Mouse (Mus musculus) heart, postnatal 14 days (tissue): ENCODE results near the gene Eif4a2. TPM values are rescaled to one million over a fixed set of nuclear protein-coding genes. Genes with fewer than 3 reads are reported as not detected.

Source experiments
- DNase-seq, 2 experiments: peaks; one replicate each; pipeline ENCODE4 v3.0.0; 2021 to 2022
- intact Hi-C: fragments of 180-260 bp; cut with DNase I; formaldehyde crosslinking; loops from one replicate; pipeline ENCODE4 v1.15.1; 2025
- total RNA-seq, 2 experiments: library from RNA; stranded (reverse); gene quantifications; 2 replicates each; pipeline ENCODE4 v1.2.3; 2021

Eif4a2 gene
- total RNA-seq, 2 experiments from 2014 or later, result 264 to 305 TPM

DNA sequence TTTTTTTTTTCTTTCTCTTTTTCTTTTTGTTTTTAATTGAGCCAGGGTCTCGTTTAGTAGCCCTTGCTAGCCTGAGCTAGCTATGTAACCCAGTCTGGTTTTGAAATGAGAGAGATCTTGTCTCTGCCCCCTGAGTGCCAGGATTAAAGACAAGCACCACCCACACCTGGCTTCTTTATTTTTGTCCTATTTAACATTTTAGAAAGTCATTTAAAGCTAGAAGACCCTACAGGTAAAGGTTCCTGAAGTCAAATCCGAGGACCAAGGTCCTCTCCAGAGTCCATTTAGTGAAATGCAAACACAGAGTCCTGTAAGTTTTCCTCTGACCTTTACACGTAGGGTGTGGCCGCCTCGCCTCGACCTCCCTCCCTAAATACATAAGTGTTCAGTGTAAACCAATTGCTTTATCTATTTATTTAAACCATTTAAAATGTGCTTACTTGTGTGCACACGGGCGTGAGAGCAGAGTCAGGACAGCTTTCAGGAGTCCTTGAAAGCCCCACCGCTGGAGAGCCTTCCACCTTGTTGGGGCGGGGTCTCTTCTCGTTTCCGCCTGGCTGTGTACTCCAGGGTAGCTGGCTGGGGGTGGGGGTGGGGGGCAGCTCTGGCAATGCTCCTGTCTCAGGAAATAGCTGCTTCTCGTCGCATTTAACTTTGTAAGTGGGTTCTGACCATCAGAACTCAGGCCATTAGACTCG is 4.8 kb upstream of the Eif4a2 start:
- intact Hi-C loops, result no loop called here
- DNase-seq, result no peak

DNA sequence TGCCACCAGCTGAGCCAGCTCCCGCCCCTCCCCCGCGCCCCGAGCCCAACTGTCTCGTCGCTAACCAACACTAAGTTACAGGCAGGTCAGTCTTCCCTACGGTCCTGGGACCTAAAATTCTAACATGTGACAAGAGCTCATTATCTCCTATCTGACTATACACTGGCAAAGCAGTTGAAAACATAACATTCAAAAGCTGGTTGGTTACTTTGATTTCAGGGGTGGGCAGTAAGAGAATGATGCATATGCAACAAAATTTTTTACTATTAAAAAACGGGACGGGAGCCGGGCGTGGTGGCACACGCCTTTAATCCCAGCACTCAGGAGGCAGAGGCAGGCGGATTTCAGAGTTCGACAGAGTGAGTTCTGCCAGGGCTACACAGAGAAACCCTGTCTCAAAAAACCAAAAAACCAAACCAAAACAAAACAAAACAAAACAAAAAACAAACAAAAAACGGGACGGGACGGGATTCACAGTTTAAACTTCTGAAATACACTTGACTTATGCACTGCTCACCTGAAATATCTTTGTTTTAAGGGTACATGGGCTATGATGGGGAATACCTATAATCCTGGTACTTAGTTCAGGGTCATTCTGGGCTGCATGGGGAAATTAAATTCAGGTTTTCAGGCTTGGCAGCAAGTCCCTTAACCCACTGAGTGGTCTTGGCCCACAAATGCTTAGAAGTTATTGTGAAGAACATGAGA is 4.1 kb upstream of the Eif4a2 start:
- peak; percentile 15 to 42 for DNase-seq
- intact Hi-C loops, result no loop called here

DNA sequence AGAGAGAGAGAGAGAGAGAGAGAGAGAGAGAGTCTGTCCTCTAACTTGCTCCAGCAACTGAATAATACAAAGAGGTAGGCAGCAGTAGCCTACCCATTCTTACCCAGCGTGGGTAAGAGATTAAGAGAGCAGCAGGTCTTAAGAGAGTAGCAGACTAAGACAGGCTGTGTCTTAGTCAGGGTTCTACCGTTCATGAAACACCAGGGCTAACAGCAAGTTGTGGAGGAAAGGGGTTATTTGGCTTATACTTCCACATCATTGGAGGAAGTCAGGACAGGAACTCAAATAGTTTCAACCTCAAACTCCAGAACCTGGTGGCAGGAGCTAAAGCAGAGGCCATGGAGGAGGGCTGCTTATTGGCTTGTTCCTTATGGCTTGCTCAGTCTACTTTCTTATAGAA is 3.4 kb upstream of the Eif4a2 start:
- DNase-seq, result no peak
- intact Hi-C loops, result no loop called here

DNA sequence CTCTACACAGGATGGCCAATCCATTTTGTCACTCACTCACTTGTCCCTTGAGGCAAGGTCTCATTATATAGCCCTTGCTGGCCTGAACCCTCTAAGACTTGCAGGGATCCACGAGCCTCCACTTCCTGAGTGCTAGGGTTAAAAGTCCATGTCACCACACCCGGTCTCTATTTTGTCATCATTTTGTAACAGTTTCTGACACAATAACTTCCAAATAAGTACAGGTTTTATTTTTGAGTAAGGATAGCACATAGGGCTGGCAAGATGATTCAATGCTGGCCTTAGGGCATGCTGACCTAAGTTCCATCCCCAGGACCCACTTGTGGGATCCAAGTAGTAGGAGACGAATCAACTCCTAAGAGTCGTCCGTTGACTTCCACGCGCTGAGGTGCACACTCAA is 1.1 kb upstream of the Eif4a2 start:
- DNase-seq, result no peak
- intact Hi-C loops, result loop anchor here (5.0 kb wide), 1 partner anchor 249 kb away; the partner anchor contains the start of genes Dnajb11 and Tbccd1

DNA sequence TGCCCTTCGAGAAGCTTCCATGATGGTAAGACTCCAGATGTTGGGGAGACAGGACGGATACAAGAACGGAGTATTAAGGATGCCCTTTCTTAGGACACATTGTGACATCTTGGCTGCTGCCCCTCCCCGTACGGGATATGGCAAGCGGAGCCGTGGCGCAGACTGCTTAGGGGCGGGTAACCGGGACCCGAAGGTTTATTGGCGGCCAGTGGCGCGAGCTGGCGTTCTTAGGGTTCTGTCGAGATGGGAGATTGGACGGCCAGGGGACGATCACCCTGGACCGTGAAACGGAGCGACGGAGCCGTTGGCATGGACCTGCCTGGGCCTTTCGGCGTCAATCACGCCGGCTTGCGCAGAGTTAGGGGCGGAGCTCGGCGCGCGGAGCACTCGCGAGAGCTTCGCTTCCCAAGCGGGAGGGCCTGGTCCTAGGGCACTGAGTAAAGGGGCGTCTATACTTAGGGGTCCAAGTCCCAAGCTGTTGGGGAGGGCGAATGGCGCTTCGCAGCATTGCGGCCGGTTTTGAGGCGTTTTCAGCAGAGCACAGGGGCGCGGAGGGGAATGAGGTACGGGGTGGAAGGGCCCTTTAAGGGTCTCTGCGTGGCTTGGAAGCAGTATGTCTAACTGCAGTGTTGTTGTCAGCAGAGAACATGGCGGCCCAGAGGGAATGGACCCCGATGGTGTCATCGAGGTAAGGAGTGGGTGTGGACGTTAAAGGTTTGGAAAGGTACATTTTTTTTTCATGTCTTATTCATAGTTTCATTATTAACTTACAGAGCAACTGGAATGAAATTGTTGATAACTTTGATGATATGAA is 909 bp downstream of the Eif4a2 start:
- intact Hi-C loops, result loop anchor here (2.0 to 5.0 kb wide), 2 partner anchors 19 to 251 kb away; partner anchors contain the start of genes Dnajb11, Rfc4 and Tbccd1
- peak; percentile 85 to 89 for DNase-seq

DNA sequence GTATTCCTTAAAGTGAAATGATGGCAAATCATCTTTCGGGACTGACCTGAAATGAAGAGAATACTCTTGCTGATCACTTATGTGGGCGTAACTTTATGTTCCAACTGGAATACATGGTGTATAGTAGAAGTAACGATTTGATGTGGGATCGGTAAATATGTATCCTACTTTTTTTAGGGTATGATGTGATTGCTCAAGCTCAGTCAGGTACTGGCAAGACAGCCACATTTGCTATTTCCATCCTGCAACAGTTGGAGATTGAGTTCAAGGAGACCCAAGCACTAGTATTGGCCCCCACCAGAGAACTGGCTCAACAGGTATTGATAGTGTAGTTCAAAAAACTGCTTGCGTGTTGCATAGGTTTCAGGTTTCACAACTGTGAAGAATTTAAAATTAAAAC is 1.7 kb downstream of the Eif4a2 start:
- intact Hi-C loops, result loop anchor here (2.0 to 5.0 kb wide), 2 partner anchors 18 to 252 kb away; partner anchors contain the start of genes Dnajb11, Rfc4 and Tbccd1
- no peak for DNase-seq

DNA sequence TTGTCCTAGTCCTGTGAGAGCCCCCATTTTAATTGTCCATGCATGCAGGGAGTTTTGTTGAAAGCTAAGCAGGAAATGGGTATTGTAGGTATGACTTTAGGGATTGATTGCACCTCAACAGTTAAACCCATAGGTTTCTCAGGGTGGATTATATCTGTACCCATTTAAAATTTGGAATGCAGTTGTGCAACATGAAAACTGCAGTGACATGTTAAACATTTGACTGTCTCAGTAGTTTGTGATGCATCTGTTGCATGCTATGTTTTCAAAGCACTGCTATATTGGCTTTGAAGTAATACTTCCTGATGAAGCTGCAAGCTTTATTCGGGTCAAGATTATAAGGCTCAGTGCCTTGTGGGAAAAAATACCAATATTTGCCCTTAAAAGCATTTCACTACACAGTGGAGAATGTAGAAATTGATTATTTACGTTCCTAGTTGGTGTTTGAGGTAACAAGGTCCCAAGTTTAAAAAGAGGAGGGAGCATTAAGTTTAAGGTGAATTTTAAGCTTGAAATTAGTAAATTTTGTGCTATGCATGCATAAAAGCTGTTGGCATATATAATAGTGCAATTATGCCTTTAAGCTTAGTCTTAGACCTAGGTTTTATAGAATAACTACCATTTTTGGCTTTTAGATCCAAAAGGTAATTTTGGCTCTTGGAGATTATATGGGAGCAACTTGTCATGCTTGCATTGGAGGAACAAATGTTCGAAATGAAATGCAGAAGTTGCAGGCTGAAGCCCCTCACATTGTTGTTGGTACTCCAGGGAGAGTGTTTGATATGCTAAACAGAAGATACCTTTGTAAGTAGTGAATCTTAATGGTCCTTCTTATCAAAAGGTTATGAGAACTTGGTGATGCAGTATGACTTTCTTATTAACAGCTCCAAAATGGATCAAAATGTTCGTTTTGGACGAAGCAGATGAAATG is 2.4 kb downstream of the Eif4a2 start:
- DNase-seq, result no peak
- intact Hi-C loops, result loop anchor here (2.0 to 5.0 kb wide), 2 partner anchors 17 to 252 kb away; partner anchors contain the start of genes Dnajb11, Rfc4 and Tbccd1

DNA sequence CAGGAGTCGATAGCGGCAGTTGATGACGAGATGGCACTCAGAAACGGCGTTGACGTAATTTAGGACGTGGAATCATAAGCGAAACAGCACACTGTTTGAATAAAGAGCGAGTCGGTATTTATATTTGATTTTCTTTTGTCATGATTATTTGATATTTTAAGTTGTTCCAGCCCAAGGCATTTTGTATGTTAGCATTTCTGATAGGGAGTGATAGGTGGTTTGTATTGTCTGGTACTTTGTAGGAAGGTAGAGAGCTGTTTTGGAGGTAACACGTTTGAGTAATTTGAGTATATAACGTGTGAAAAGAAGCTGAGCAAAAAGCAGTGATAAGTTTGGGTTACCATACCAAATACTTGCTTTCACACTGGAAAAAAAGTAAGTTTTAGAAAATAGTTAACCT is 5.1 kb downstream of the Eif4a2 start:
- DNase-seq, result no peak
- intact Hi-C loops, result no loop called here

DNA sequence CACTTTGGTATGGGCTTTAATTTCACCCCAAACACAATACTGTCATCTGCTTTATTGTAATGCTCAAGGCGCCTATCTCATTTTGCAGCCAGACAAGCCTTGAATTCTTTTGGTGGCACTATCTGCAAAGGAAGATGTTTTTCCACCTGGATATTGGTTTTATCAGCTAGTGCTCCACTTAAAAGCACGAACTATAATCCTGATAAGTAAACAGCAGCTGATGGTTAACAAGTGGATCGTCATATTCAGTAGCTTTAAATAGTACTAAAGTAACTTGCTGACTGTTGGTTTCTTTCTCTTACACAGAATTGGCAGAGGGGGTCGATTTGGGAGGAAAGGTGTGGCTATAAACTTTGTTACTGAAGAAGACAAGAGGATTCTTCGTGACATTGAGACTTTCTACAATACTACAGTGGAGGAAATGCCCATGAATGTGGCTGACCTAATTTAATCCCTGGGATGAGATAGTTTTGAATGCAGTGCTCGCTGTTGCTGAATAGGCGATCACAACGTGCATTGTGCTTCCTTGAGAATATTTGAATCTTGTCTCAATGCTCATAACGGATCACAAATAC is 5.7 kb downstream of the Eif4a2 start:
- no peak for DNase-seq
- intact Hi-C loops, result no loop called here

DNA sequence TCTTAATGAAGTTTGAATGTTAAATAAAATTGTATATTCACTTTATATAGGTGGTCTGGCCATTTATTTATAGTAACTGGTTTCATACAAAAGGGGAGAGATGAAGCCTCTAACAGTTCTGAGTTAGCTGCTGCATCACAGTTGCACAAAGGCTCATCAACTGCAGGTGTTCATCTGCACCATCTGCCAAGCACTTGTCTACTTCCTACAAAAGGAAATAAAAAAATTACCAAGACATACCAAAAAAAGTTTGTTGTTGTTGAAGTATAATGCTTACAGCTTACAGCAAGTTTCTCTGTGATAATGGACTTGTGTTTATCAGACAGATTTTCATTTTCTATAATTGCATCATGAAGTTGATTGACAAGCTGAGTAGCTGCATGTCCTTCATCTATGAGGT is 6.7 kb downstream of the Eif4a2 start:
- intact Hi-C loops, result no loop called here
- DNase-seq, result no peak

DNA sequence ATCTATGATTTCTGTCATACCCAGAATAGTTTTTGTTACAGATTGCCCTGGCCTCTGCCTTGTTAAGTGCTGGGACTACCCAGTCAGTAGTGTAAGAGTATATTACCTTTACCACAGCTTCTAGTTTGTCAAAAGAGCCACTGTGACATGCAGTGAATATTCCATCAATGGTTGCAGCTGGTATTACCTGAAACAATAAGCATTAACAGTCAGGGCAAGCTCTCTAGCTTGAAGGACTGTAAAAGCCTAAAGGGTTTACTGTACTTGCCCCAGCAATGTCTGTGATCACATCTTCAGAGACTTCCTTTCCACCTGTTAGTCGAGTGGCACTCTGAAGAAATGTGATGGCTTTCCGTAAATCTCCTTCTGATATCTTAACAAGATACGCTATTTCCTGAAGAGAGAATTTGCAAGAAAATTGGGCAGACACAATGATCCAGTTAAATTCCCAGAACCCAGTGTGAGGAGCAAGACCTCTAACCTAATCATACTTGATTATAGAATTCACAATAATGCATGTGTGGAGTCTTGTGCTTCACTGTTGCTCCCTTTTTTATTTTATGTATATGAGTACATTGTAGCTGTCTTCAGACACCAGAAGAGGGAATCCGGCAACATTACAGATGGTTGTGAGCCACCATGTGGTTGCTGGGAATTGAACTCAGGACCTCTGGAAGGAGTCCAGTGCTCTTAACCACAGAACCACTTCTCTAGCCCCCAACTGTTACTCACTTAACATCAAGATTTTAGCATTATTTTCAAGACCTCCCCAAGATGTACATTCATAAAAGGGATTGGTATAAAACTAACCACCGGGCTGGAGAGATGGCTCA is 7.3 kb downstream of the Eif4a2 start:
- no peak for DNase-seq
- intact Hi-C loops, result no loop called here

DNA sequence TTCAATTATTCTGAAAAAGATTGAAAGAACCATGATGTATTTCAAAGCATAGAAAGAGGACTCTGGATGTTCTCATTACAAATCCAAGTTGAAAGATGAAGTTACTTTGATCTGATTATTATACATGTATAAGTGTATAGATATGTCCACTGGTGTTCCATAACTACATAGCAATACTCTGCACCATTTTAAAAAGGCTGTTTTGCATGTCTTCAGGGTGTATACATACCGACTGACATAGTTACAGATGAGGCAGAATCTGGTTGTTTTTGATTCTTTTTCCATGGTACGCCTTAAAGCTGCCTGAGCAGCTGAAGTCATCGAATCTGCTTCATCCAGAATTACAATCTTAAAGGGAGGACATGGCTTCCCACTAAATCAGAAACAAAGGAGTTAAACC is 8.2 kb downstream of the Eif4a2 start:
- intact Hi-C loops, result no loop called here
- no peak for DNase-seq

DNA sequence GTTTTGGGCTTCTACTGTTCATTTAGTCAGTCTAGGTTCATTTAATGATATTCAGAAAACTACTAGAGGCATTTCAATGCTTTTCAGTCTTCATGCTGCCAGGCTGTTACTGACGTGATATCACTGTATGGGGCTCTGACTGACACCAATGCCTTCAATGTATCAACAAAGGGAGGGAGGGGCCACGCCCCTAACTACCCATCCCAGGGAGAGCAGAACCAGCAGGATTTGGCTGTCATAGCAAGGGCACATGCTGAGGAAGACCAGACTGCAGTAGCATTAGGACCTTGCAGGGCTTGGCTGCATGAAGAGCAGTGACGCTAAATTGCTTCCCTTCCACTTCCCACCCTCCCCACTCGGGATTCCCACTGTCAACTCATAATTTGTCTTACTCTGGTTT is 9.9 kb downstream of the Eif4a2 start:
- DNase-seq, result no peak
- intact Hi-C loops, result no loop called here

DNA sequence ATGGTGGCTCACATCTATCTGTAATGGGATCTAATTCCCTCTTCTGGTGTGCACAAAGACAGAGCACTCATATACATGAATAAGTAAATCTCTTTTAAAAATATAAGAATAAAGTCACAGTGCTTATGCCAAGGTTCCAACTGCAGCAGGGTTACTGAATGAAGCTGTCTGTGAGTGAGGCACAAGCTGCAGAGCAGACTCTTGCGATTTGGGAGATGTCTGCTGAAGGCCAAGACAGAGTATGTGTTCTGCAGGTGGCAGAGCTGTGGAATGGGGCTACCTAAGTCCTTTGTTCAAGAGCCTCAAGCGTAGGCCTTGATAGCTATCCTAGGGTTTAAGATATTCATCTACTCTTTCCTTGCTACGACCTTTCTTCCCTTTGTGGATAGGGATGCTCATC is 15.2 kb downstream of the Eif4a2 start:
- intact Hi-C loops, result no loop called here

DNA sequence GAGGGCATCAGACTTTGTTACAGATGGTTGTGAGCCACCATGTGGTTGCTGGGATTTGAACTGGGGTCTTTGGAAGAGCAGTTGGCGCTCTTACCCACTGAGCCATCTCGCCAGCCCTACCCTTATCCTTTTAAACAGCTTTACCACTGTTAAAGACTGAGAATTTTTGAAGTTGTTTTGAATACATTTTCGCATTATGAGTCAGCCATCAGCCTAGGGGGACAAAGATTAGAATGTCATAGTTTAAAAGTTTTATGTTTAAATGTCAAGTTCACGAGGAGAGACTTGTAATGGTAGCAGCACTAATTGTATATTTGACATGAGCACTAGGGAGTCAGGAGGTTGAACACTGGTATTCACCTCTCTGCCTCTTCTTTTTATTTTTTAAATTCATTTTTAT is 15.9 kb downstream of the Eif4a2 start:
- intact Hi-C loops, result no loop called here
- no peak for DNase-seq

More for the DNA sequence above, 15.2 kb downstream of the Eif4a2 start:
- no peak for DNase-seq

DNA sequence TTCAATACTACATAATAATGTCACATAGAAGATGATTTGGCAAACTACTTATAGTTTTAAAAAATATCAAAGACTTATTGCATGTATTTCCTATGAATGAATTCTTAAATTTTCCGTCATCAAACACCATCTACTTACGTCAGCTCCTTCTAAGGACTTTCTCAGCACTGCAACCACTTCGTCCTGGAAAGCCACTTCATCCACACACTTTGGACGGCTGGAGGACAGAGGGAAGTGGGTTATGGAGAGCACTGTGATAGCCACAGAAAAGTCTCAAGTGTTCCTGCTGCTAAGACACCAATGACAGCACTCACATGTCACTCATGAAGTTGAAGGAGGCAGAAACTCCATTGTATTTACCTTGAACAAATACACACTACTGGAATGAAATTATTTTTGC is 17.2 kb downstream of the Eif4a2 start:
- no peak for DNase-seq
- intact Hi-C loops, result no loop called here

DNA sequence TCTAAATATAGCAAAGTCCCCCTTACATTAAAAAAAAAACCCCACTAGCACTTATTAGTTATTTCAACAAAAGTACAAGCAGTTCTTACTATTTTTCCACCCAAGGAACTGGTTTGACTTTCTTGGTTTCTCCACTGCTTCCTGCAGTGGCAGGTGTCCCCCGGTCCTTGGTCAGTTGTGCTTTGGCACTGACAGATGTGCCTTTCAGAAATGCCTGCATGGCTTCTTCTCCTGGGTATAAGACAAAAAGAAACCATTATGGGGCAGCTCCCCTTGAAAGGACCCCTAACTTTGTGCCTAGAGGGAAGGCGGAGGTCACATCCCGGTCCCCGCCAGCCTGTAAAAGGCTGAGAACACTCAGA is 20.0 kb downstream of the Eif4a2 start:
- DNase-seq, result no peak
- intact Hi-C loops, result loop anchor here (2.0 kb wide), 1 partner anchor 18 kb away; no protein-coding TSS in a partner anchor

DNA sequence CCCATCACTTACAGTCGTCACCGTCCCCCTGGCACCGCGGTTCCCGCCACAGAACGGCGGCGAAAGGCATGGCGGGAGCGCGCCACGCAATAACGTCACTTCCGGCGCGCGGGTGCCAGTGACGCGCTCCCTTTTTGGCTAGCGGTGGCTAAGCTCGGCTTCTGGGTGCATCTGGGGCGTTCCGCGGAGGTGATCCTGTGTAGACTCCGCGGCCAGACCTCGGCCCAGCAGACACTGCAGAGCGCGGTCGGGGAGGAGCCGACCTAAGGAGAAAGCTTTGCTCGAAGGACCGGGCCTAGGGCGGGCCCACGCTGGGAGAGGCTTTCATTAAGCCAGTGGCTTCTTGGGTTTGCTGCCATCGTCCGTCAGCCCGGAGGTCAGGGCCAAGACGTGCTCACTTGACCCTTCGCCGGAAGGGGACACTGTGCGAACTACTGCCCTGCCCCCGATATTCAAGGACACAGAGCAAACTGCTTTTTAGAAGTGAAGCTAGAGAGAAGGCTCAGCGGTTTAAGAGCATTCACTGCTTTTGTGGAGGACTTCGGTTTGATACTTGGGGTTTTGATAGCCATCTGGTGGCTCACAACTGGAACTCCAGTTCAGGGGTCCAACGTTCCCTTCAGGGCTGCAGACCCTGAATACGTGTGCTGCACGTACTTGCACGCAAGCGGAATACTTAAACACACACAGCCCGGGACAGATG is 20.6 kb downstream of the Eif4a2 start, which contains the start of gene Rfc4:
Gene Rfc4 (minus strand): TSS at position 65 of the 703 bp plus-strand sequence.
- intact Hi-C loops, result loop anchor here (2.0 kb wide), 1 partner anchor 19 kb away; no protein-coding TSS in a partner anchor
- DNase-seq, result peak; percentile 94 to 97
